Mouse (Mus musculus): ENCODE measurements around the gene B4gat1.

Gene B4gat1

GRCm38 (mm10) chr19:5060365-5061330, 22.0 kb downstream of the B4gat1 start:
- DNase-seq: no peak

GRCm38 (mm10) chr19:5062041-5062440, 23.4 kb downstream of the B4gat1 start:
- DNase-seq: no peak

GRCm38 (mm10) chr19:5062446-5062845, 23.8 kb downstream of the B4gat1 start:
- no peak for DNase-seq

- no peak for DNase-seq
These were observed 26.5 kb downstream of the B4gat1 start for GRCm38 (mm10) chr19:5065104-5065503.

- DNase-seq: no peak
These were observed 28.6 kb downstream of the B4gat1 start for GRCm38 (mm10) chr19:5067040-5067799.

GRCm38 (mm10) chr19:5067867-5068569, 29.4 kb downstream of the B4gat1 start, which contains the start of gene Cd248:
TSS of gene Cd248 (plus strand) at chr19:5068078.
- DNase-seq: no peak

GRCm38 (mm10) chr19:5068570-5069234, 30.1 kb downstream of the B4gat1 start:
- DNase-seq: no peak

GRCm38 (mm10) chr19:5069486-5069885, 30.9 kb downstream of the B4gat1 start:
- DNase-seq: no peak

GRCm38 (mm10) chr19:5069978-5070377, 31.4 kb downstream of the B4gat1 start:
- DNase-seq: no peak

- DNase-seq: no peak
These were observed 32.5 kb downstream of the B4gat1 start for GRCm38 (mm10) chr19:5071077-5071476.

- DNase-seq: peak; percentile 41
These were observed 33.1 kb downstream of the B4gat1 start for GRCm38 (mm10) chr19:5071545-5072369.

GRCm38 (mm10) chr19:5072389-5073019, 33.9 kb downstream of the B4gat1 start:
- DNase-seq: no peak

- peak; percentile 71 for DNase-seq
These were observed 34.4 kb downstream of the B4gat1 start for GRCm38 (mm10) chr19:5073028-5073427.

GRCm38 (mm10) chr19:5073518-5073917, 34.9 kb downstream of the B4gat1 start:
- no peak for DNase-seq

GRCm38 (mm10) chr19:5079279-5079678, 40.7 kb downstream of the B4gat1 start:
- no peak for DNase-seq

- no peak for DNase-seq
These were observed 43.4 kb downstream of the B4gat1 start for GRCm38 (mm10) chr19:5082005-5082404.

- no peak for DNase-seq
These were observed 44.0 kb downstream of the B4gat1 start for GRCm38 (mm10) chr19:5082596-5082995.

GRCm38 (mm10) chr19:5083961-5084833, 45.6 kb downstream of the B4gat1 start:
- DNase-seq: no peak

- DNase-seq: no peak
These were observed 46.2 kb downstream of the B4gat1 start for GRCm38 (mm10) chr19:5084834-5085144.
